Mouse (Mus musculus): ENCODE data around the gene Rbms1.

DNA sequence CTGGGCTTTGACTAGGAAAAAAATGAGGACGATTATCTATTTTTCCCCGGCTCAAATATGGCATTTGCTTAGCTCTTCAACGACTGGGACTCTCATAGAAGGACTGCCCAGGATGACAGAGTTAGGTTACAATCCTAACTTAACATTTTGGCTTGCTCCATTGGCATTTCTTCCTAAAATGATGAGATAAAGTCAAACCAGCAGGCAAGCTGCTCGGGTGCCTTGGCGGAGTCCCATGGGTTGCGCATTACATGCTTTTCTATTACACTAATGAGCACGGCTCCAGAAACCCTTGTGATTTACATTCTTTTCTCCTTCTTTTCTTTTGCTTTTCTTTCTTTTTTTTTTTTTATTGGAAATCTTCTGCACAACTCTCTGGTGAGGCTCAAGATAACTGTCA, 128.7 kb downstream of the Rbms1 start:
- TF ChIP-seq POLR2A (IDR thresholded peaks at IDR 0.05; ENCODE audit: borderline replicate concordance, extremely low read depth, low read depth, low read length) (no peak), CTCF (IDR thresholded peaks at IDR 0.05; ENCODE audit: insufficient read depth, low read length) (no peak)
